Mouse (Mus musculus) CH12F3 (cell line): ENCODE data around the gene Snx11.
"Not testable (repeated sequence)": the region's sequence is repeated elsewhere in the genome, so short reads cannot be mapped to it uniquely, and the experiment has no call there.

Experiments
- in situ Hi-C: fragments of 300-500 bp; cut with MboI; formaldehyde crosslinking; loops from 2 replicates; pipeline ENCODE4 v1.14.3; 2020; ENCODE audit warnings: low sequenced_read_pairs

Snx11 gene

GRCm38 (mm10) chr11:96796586-96796985, 19.2 kb upstream of the Snx11 start:
- in situ Hi-C loops: loop anchor here (10.0 kb wide), 1 partner anchor 58 kb away; no protein-coding TSS in a partner anchor

DNA sequence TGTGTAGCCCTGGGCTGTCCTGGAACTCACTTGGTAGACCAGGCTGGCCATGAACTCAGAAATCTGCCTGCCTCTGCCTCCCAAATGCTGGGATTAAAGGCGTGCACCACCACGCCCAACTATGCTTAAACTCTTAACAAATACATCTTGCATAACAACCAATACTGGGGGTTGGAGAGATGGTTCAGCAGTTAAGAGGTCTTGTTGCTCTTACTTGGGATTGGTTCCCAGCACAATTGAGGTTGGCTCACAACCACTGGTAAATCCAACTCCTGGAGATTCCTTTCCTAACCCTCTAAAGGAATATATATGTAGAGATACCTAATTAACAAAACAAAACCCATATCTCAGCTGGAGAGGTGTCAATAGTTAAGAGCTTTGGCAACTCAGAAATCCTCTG, 18.7 kb upstream of the Snx11 start:
- in situ Hi-C loops: loop anchor here (10.0 kb wide), 1 partner anchor 59 kb away; no protein-coding TSS in a partner anchor

DNA sequence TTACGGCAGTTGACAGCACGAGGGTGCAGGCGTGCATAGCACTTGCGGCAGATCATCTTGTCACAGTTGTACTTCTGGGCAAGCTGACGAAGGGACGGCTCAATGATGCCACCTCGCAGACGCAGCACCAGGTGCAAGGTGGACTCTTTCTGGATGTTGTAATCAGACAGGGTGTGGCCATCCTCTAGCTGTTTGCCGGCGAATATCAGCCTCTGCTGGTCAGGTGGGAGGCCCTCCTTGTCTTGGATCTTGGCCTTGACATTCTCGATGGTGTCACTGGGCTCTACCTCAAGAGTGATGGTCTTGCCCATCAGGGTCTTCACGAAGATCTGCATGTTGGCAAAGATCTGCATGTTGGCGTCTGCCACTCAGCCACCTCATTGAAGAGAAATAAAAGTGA, 18.1 kb upstream of the Snx11 start:
- in situ Hi-C loops: loop anchor here (10.0 kb wide), 1 partner anchor 59 kb away; no protein-coding TSS in a partner anchor

DNA sequence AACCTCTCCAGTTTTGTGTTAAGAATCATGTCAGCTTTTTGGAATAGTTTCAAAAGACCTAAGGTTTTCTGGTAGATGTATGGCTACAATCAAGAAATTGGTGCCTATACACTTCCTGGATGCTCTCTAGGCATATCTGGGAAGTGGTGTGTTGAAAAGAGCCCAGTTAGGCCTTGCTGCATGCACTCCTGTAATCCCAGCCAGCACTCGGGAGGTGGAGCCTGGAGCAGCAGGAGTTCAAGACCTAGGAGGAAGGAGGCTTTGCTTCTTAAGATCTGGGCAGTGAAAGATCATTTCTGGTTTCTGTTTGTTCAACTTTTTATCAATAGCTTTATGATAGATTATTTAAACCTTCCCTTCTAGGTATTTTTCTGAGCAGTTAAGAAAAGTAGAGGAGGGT, 13.3 kb upstream of the Snx11 start:
- in situ Hi-C loops: loop anchor here (10.0 kb wide), 1 partner anchor 64 kb away; no protein-coding TSS in a partner anchor

GRCm38 (mm10) chr11:96789990-96790389, 12.6 kb upstream of the Snx11 start:
- in situ Hi-C loops: loop anchor here (10.0 kb wide), 1 partner anchor 65 kb away; no protein-coding TSS in a partner anchor

DNA sequence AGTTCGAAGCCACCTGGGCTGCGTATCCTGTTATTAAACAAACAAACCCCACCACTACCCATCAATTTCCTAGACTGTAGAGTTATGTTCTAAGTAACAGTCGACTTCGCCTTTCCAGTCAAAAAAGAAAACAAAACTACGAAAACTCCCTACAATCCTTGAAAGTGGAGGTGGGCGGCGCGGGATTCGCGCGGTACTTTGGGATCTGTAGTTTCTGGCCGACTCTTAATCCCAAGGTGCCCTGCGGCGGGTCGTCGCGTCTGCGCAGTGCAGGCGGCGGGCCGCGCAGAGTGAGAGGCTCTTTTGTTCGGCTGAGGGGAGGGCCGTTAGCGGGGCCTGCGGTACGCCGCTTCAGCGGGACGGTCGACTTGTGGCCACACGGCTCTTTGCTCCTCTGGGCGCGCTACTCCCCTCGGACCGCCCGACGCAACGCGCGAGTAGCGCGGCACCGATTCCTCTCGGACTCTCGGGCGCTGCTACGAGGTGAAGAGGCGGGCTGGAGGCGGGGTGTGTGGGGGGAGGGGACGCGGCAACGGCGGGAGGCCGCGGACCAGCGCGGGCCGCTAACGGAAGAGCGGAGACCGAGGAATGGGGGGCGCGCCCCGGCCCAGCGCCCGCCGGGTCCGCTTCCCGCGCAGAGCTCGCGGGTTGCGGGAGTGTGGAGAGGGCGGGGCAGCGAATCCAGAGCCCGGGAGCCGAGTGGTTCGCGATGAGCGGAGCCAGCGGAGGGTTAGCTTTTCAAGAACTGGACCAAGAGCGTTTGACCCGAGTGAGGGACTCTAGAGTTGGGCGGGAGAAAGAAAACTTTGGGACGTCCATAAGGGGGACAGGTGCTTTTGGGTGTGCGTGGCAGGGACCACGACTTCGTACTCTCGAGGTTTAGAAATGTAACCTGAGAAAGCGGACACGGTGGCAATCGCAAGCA, 11.8 kb upstream of the Snx11 start, which contains the start of gene Cbx1:
Cbx1 (plus strand) TSS at position 257 of the 925 bp plus-strand sequence.
- in situ Hi-C loops: no loop called here

GRCm38 (mm10) chr11:96786731-96787450, 9.5 kb upstream of the Snx11 start:
- in situ Hi-C loops: no loop called here

DNA sequence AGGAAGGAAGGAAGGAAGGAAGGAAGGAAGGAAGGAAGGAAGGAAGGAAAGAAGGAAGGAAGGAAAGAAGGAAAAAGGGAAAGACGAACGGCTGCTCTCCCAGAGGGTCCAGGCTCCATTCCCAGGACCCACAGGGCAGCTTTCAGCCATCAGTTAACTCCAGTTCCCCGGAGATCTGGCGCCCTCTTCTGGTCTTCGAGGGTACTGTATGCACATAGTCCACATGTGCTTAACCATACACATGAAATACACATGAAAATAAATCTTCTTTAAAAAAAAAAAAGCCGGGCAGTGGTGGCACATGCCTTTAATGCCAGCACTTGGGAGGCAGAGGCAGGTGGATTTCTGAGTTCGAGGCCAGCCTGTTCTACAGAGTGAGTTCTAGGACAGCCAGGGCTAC, 7.5 kb upstream of the Snx11 start:
- in situ Hi-C loops: not testable (repeated sequence)

DNA sequence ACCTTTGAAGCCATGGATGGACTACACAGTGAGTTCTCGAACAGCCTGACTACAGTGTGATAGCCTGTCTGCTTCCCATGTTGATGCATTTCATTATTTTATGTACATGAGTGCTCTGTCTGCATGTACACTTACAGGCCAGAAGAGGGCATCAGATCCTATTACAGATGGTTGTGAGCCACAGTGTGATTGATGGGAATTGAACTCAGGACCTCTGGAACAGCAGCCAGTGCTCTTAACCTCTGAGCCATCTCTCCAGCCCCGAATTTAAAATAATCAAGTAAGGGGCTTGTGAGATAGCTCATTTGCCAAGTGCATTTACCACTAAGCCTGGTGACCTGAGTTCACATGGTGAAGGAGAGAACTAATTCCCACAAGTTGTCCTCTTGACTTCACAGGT, 4.1 kb upstream of the Snx11 start:
- in situ Hi-C loops: no loop called here

DNA sequence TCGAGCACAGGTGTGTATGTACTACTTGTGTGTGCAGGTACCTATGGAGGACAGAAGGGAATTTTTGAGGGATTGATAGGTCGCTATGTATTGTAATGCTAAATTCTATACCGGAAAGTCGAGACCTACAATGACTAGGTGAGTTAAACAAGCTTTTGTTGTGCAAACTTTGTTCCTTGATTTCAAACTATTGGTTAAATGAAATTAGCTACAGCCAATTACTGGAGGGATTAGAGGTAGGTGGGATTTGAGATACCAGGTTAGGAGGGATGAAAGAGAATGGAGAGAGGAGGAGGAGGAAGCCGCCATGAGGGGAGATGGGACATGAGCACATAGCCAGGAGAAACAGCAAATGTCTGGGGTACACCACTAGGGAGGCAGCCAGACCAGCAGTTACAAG, 2.9 kb upstream of the Snx11 start:
- in situ Hi-C loops: no loop called here

GRCm38 (mm10) chr11:96778061-96778627, 785 bp upstream of the Snx11 start:
- in situ Hi-C loops: not testable (repeated sequence)

DNA sequence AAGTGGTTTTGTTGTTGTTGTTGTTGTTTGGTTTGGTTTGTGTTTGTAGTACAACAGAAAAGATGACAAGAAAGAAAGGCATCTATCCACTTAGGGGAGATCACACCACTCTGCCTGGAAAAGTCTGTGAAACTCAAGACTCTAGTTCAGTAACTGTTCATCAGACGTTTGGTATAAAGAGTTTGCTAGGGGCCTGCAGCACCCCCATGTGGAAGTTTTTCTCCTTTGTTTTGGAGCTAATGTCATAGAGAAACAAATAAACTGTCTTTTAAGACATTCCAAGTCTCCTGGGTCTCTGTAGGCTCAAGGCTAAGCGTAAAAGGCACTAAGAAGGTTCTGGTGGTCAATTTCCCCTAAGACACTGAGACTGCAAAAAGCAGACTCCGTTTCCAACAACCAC, 1.3 kb downstream of the Snx11 start:
- in situ Hi-C loops: no loop called here

DNA sequence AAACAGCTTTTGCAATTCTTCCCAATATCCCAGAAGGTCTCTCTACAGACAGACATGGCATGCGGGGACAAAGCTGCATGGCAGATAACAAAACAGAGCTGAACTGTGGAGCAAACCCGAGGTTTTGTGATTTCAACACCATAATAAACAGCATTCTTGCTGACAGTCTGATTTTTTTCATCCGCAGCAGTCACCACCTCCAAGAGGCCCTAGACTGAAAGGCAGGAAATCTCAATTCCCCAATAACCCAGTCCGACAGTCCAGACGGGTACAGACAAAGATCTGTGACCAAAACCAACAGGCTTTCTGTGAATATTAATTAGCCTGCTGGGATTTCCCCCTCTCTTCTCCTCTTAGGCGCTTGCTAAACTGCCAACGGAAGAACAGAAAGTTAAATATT, 1.7 kb downstream of the Snx11 start:
- in situ Hi-C loops: no loop called here

- in situ Hi-C loops: no loop called here
These were observed 2.3 kb downstream of the Snx11 start for GRCm38 (mm10) chr11:96775063-96775462.

GRCm38 (mm10) chr11:96774536-96774935, 2.8 kb downstream of the Snx11 start:
- in situ Hi-C loops: no loop called here

GRCm38 (mm10) chr11:96772413-96772812, 4.9 kb downstream of the Snx11 start:
- in situ Hi-C loops: no loop called here

DNA sequence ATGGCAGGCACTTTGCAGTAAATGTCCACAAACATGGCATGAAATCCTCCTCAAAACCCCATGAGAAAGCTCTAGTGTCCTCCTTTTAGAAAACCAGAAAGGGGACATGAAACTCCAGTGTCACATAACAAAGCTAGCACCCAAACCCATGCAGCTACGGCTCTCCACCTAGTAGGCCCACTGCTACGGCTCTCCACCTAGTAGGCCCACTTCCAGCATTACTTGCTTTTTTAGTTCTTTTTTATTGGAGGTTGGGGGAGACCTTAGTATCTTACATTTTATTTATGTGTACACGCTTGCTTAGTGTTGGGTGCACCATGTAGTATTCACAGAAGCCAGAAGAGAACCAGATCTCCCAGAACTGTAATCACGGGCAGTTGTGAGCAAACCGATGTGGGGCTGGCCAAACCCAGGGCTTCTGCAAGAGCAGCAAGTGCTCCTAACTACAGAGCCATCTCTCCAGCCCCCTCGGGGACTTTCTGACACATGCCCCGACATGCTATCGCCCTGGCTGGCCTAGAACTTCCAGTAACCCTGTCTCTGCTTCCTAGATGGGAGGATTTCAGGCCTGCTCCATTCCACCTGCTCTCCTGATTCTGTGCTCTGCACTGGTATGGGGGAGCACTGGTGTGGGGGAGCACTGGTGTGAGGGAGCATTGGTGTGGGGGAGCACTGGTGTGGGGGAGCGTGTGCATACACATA, 5.9 kb downstream of the Snx11 start:
- in situ Hi-C loops: no loop called here

DNA sequence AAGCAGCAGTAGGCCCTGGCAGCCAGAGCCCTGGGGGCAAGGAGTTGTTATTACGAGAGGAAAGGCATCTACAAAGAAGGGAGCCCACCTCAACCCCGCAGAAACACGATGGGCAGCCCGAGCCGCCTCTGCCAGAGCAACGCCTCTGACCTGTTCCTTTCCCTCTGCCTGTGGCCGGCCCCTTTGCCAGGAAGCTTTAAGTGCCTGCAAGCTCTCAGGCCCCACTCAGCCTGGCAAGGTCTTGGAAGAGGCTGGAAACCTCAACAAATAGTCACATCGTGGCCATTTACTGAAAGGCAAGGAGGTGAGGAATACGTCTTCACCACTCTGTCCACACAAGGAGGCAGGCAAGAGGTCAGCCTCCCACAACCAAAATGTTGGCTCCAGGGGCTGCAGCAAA, 9.1 kb downstream of the Snx11 start:
- in situ Hi-C loops: no loop called here

GRCm38 (mm10) chr11:96767096-96767495, 10.3 kb downstream of the Snx11 start:
- in situ Hi-C loops: no loop called here

- in situ Hi-C loops: no loop called here
These were observed 10.8 kb downstream of the Snx11 start for GRCm38 (mm10) chr11:96766555-96766954.

DNA sequence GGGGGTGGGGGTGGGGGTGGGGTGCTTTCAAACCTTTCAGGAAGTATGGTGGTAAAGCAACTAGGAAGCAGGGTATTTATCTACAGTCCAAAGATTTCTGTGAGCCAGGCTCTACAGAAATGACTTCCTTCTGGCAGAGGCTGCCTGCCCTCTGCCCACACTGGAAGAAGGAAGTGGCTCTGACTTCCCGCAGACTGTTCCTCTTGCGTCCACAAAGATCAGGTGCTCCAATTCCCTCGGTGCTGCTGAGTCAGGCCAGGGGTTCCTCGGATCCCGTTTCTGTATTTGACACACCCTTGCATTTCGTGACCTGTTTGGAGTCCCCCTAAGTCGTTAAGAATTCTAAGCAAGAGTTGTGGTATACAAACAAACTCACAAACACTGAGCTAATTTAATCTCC, 11.7 kb downstream of the Snx11 start:
- in situ Hi-C loops: no loop called here
